Mouse (Mus musculus) limb, embryonic 11.5 days (tissue): Measurements from ENCODE around the gene Smox. TPM values are rescaled to one million over a fixed set of nuclear protein-coding genes. Genes with fewer than 3 reads are reported as not detected.
A peak's percentile ranks its signal among the peaks of the same experiment; 100 is the strongest.

Experiments used
- ATAC-seq: fragments of 200-750 bp; cut with Nextera tagmentation; 2 replicates; pipeline ENCODE4 v1.8.0; 2017; ENCODE audit warnings: low read depth; ENCODE audit not compliant: insufficient number of reproducible peaks, low FRiP score, low TSS enrichment
- DNase-seq: peaks from one replicate; pipeline ENCODE4 v3.0.0-alpha.2; 2015; ENCODE audit warnings: low spot score
- H3K27ac ChIP-seq: fragments of 300-500 bp; sonication (generic); replicated peaks from 2 replicates; pipeline ENCODE4 v1.5.1; 2014; ENCODE audit warnings: low read depth, mild to moderate bottlenecking, low read length
- H3K27me3 ChIP-seq: fragments of 300-500 bp; sonication (generic); 2 replicates; pipeline ENCODE4 v1.6.1; 2014; ENCODE audit warnings: mild to moderate bottlenecking, low read length, mixed read lengths; ENCODE audit not compliant: control insufficient read depth, insufficient read depth
- H3K36me3 ChIP-seq: fragments of 300-500 bp; sonication (generic); 2 replicates; pipeline ENCODE4 v1.6.1; 2014; ENCODE audit warnings: mild to moderate bottlenecking, low read length, moderate library complexity, mixed read lengths; ENCODE audit not compliant: control insufficient read depth, insufficient read depth
- H3K4me1 ChIP-seq: fragments of 300-500 bp; sonication (generic); 2 replicates; pipeline ENCODE4 v1.6.1; 2014; ENCODE audit warnings: low read length, mixed read lengths; ENCODE audit not compliant: control insufficient read depth, insufficient read depth
- H3K4me2 ChIP-seq: fragments of 300-500 bp; sonication (generic); 2 replicates; pipeline ENCODE4 v1.6.1; 2014; ENCODE audit warnings: low read depth, mild to moderate bottlenecking, moderate library complexity; ENCODE audit not compliant: severe bottlenecking
- H3K4me3 ChIP-seq: fragments of 300-500 bp; sonication (generic); 2 replicates; pipeline ENCODE4 v1.5.1; 2014; ENCODE audit warnings: low read depth, low read length
- H3K9ac ChIP-seq: fragments of 300-500 bp; sonication (generic); 2 replicates; pipeline ENCODE4 v1.6.1; 2014; ENCODE audit warnings: mild to moderate bottlenecking, low read length
- H3K9me3 ChIP-seq: fragments of 300-500 bp; sonication (generic); 2 replicates; pipeline ENCODE4 v1.6.1; 2016; ENCODE audit warnings: low read length; ENCODE audit not compliant: control insufficient read depth
- WGBS: fragments of 180-500 bp; shearing (Covaris S2); extraction: QIAGEN DNeasy Blood & Tissue Kit; methylation state at CpG from one replicate; pipeline ENCODE4 v1.1.7; 2014; 5-methylcytosine and 5-hydroxymethylcytosine counted together
- polyA plus RNA-seq: library from polyadenylated mRNA; unstranded; fragments of >200 nt; fragmentation: Nextera tagmentation; extraction: Ambion mirVana; gene quantifications from 2 replicates; pipeline ENCODE4 v1.2.1, GENCODE M21; 2014

The Smox gene
- polyA plus RNA-seq, 1 experiment from 2014 or later, result 57.4 TPM

DNA sequence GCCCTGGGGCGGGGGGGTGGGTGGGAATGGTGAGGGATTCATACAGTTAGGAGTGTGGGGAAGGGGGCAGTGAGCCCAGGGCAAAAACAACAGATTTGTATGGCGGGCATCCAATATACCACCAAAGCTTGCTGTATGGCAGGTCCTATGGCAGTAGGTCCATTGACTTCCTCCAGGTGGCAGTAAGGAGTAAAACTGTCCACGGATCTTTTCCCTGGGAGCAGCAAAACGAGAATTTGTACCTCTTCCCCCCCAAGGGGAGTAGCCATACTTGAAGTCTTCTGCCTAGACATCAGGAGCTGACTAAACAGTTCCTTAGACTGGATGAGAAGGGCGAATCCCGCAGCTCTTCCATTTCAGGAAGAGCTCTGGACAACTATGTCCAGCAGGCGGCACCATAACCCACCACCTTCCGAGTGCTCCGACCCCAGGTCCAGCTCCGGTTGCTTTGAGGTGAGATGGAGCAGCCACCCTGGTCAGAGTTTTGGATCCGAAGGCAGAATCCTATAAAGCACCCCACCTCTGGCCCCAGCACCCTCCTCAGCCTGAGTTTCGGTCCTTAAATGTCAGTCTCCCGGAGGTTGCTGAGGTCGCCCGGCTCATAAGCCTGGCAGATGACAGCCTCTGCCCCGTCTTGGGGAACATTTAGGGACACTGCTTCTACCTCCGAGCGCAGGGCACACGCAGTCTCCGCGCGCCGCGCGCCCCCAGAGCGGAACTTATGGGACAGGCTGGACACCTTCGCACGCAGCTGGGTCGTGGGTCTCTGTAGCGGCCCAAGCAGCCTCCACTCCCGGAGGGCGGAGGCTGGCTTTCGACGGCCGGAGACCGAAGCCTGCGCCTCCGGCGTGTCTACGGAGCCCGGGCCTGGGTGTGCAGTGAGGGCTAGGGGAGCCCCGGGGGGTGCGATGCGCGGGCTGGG, 54.4 kb downstream of the Smox start:
- peak overlapping the region; percentile 29 for H3K4me3 ChIP-seq
- 3% methylated on average over 45 of the region's 45 CpGs for WGBS
- H3K4me1 ChIP-seq, result peaks cover 3% of the 10 kb centered on the region; the same call in 1 of the 2 replicates
- H3K9ac ChIP-seq, result 0 out of 2 replicates have a peak overlapping the region, but pooled peaks have one; percentile 43
- H3K27me3 ChIP-seq, result peaks cover 38% of the 10 kb centered on the region
- DNase-seq, result peak; percentile 82
- no peaks in the 10 kb centered on the region for H3K36me3 ChIP-seq
- H3K4me2 ChIP-seq, result peak overlapping the region; percentile 48
- H3K27ac ChIP-seq, result no peak overlapping the region
- H3K9me3 ChIP-seq, result no peaks in the 10 kb centered on the region
- ATAC-seq, result peak; percentile 58; the same call in 1 of the 2 replicates

GRCm38 (mm10) chr2:131546308-131546700, 55.0 kb downstream of the Smox start:
- no peaks in the 10 kb centered on the region for H3K9me3 ChIP-seq
- H3K36me3 ChIP-seq, result no peaks in the 10 kb centered on the region
- DNase-seq, result peak; percentile 50
- ATAC-seq, result no peak
- H3K9ac ChIP-seq, result 0 out of 2 replicates have a peak overlapping the region, but pooled peaks have one; percentile 43
- peaks cover 38% of the 10 kb centered on the region for H3K27me3 ChIP-seq
- peaks cover 3% of the 10 kb centered on the region; the same call in 1 of the 2 replicates for H3K4me1 ChIP-seq
- H3K4me2 ChIP-seq, result peak overlapping the region; percentile 48
- no peak overlapping the region for H3K27ac ChIP-seq
- WGBS, result 1% methylated on average over 27 of the region's 27 CpGs
- peak overlapping the region; percentile 29 for H3K4me3 ChIP-seq

GRCm38 (mm10) chr2:131546745-131547408, 55.6 kb downstream of the Smox start:
- Histone ChIP-seq H3K36me3 (no peaks in the 10 kb centered on the region), H3K27ac (no peak overlapping the region), H3K4me2 (peak overlapping the region; percentile 48; the same call in 1 of the 2 replicates), H3K27me3 (peaks cover 42% of the 10 kb centered on the region), H3K9me3 (no peaks in the 10 kb centered on the region), H3K9ac (no peak overlapping the region), H3K4me3 (no peak overlapping the region), H3K4me1 (peaks cover 3% of the 10 kb centered on the region; the same call in 1 of the 2 replicates)
- WGBS, result 8% methylated on average over 19 of the region's 19 CpGs
- ATAC-seq (no peak), DNase-seq (peak; percentile 57)

DNA sequence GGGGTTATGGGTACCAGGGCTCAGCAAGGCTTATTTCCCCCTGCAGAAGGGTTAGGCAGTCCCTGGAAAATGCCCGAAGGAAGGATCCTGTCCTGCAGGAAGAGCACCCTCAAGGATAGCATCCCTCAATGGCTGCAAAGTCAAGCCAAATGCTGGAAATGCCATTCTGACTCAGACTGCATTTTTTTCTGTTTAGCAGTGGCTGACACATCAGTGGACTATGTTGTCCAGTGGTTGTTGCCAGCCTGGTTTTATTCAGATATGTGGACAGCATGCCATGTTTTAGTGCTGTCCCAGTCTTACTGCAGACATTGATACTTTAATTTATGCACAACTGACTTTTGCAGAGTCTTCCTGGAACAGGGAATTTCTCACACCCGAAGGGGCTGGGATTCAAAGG, 57.0 kb downstream of the Smox start:
- Histone ChIP-seq H3K4me2 (no peak overlapping the region), H3K4me3 (no peak overlapping the region), H3K9ac (no peak overlapping the region), H3K4me1 (peaks cover 3% of the 10 kb centered on the region; the same call in 1 of the 2 replicates), H3K27me3 (peaks cover 44% of the 10 kb centered on the region), H3K9me3 (no peaks in the 10 kb centered on the region), H3K27ac (no peak overlapping the region), H3K36me3 (no peaks in the 10 kb centered on the region)
- ATAC-seq (no peak), DNase-seq (no peak)
- 79% methylated on average over 2 of the region's 2 CpGs for WGBS

- ATAC-seq (no peak), DNase-seq (no peak)
- no peaks in the 10 kb centered on the region for H3K36me3 ChIP-seq
- H3K4me2 ChIP-seq, result no peak overlapping the region
- H3K9ac ChIP-seq, result no peak overlapping the region
- WGBS, result 92% methylated on average over 5 of the region's 5 CpGs
- H3K4me3 ChIP-seq, result no peak overlapping the region
- no peak overlapping the region for H3K27ac ChIP-seq
- no peaks in the 10 kb centered on the region for H3K9me3 ChIP-seq
- peaks cover 44% of the 10 kb centered on the region for H3K27me3 ChIP-seq
- H3K4me1 ChIP-seq, result peaks cover 3% of the 10 kb centered on the region; the same call in 1 of the 2 replicates
These were observed 57.8 kb downstream of the Smox start for GRCm38 (mm10) chr2:131549090-131549489.

GRCm38 (mm10) chr2:131550474-131550873, 59.2 kb downstream of the Smox start:
- Histone ChIP-seq H3K36me3 (no peaks in the 10 kb centered on the region), H3K27ac (no peak overlapping the region), H3K27me3 (peaks cover 44% of the 10 kb centered on the region), H3K9me3 (no peaks in the 10 kb centered on the region), H3K4me1 (peaks cover 3% of the 10 kb centered on the region; the same call in 1 of the 2 replicates), H3K4me2 (no peak overlapping the region), H3K4me3 (no peak overlapping the region), H3K9ac (no peak overlapping the region)
- DNase-seq (no peak), ATAC-seq (no peak)
- 65% methylated on average over 2 of the region's 2 CpGs for WGBS

- H3K27me3 ChIP-seq, result peaks cover 40% of the 10 kb centered on the region
- WGBS, result 69% methylated on average over 2 of the region's 2 CpGs
- H3K4me2 ChIP-seq, result no peak overlapping the region
- no peak overlapping the region for H3K9ac ChIP-seq
- no peak overlapping the region for H3K27ac ChIP-seq
- H3K36me3 ChIP-seq, result no peaks in the 10 kb centered on the region
- H3K9me3 ChIP-seq, result no peaks in the 10 kb centered on the region
- H3K4me1 ChIP-seq, result peaks cover 3% of the 10 kb centered on the region; the same call in 1 of the 2 replicates
- no peak for DNase-seq
- H3K4me3 ChIP-seq, result no peak overlapping the region
- ATAC-seq, result no peak
These were observed 59.6 kb downstream of the Smox start for GRCm38 (mm10) chr2:131550906-131551305.
